25 mouse cellular contexts compared by ENCODE assay signal in the genomic region with DNA sequence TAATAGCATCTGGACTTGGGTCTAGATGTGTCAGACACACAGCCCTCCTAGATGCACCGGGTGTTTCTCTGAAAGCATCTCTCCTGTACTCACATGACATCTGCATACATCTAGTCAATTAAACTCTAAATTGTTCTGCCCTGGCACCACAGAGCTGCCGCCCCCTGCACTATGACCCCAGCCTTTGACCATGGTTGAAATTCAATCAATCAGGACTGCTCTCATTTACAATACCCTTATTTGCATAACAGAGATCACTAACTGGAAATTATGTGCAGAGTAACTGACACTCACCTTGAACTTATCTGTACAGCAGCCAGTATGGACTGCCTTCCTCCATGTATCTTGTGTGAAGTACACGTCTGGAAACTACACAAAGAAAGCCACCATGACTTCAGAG.
"Had no signal": no experiment of that assay in that cellular context is flagged by ENCODE, and none has a peak within 500 bp of the region (broad histone marks: within the 10 kb centered on the region; RNA-seq: fewer than 3 reads in every experiment).

No protein-coding gene starts in this region.

- H3K4me1 ChIP-seq: heart, embryonic 10.5 days; heart, embryonic 12.5 days; hindbrain, embryonic 12.5 days; intestine, embryonic 15.5 days; limb, embryonic 10.5 days; limb, embryonic 12.5 days; liver, embryonic 13.5 days; liver, embryonic 15.5 days had no signal

- H3K27me3 ChIP-seq: heart, embryonic 12.5 days; hindbrain, embryonic 12.5 days; intestine, embryonic 15.5 days; limb, embryonic 12.5 days; liver, embryonic 13.5 days; liver, embryonic 15.5 days had no signal

- ATAC-seq: hindbrain, embryonic 16.5 days; inflammation-experienced regulatory T-cells, adult 6 months; intestine, embryonic 15.5 days; intestine, postnatal 0 days; liver, postnatal 0 days had no signal

- H3K4me2 ChIP-seq: heart, embryonic 12.5 days; hindbrain, embryonic 12.5 days; hindbrain, embryonic 14.5 days; intestine, embryonic 15.5 days; limb, embryonic 12.5 days; liver, embryonic 13.5 days; liver, embryonic 15.5 days had no signal

- H3K4me3 ChIP-seq: heart, adult 2 months; heart, embryonic 10.5 days; heart, embryonic 12.5 days; hindbrain, embryonic 10.5 days; hindbrain, embryonic 12.5 days; intestine, embryonic 15.5 days; layer of hippocampus, adult 2 months; left cerebral cortex, adult 2 months; limb, embryonic 10.5 days; limb, embryonic 12.5 days; liver, embryonic 13.5 days; liver, embryonic 15.5 days had no signal

- H3K9ac ChIP-seq: heart, embryonic 12.5 days; hindbrain, embryonic 12.5 days; hindbrain, embryonic 14.5 days; intestine, embryonic 15.5 days; limb, embryonic 12.5 days; liver, embryonic 13.5 days; liver, embryonic 15.5 days; liver, postnatal 0 days had no signal

- DNase-seq: gastrocnemius, postnatal 14 days; gastrocnemius, postnatal 36 days; heart, adult 11 months; heart, adult 2 months; heart, postnatal 10 days; heart, postnatal 4 days; kidney, postnatal 25 days; kidney, postnatal 4 days; liver, embryonic 13.5 days; liver, postnatal 0 days had no signal

- H3K9me3 ChIP-seq: heart, embryonic 10.5 days; heart, embryonic 12.5 days; hindbrain, embryonic 10.5 days; hindbrain, embryonic 12.5 days; intestine, embryonic 15.5 days; limb, embryonic 10.5 days; limb, embryonic 12.5 days; liver, embryonic 13.5 days; liver, embryonic 15.5 days had no signal

- H3K36me3 ChIP-seq: heart, embryonic 10.5 days; heart, embryonic 12.5 days; hindbrain, embryonic 10.5 days; hindbrain, embryonic 12.5 days; intestine, embryonic 15.5 days; limb, embryonic 10.5 days; limb, embryonic 12.5 days; liver, embryonic 13.5 days; liver, embryonic 15.5 days had no signal

- H3K27ac ChIP-seq: heart, adult 2 months; heart, embryonic 10.5 days; hindbrain, embryonic 10.5 days; hindbrain, embryonic 12.5 days; hindbrain, embryonic 14.5 days; intestine, embryonic 15.5 days; kidney, postnatal 0 days; layer of hippocampus, adult 2 months; left cerebral cortex, adult 2 months; limb, embryonic 10.5 days; limb, embryonic 12.5 days; liver, embryonic 13.5 days; liver, embryonic 15.5 days had no signal
